Mouse (Mus musculus) midbrain, embryonic 10.5 days (tissue): Measurements from ENCODE around the gene Dstyk. TPM values are rescaled to one million over a fixed set of nuclear protein-coding genes. Genes with fewer than 3 reads are reported as not detected.

Experiments used
- DNase-seq: peaks from one replicate; pipeline ENCODE4 v3.0.0-alpha.2; 2017; ENCODE audit warnings: low spot score
- H3K27ac ChIP-seq: fragments of 300-500 bp; sonication (generic); replicated peaks from 2 replicates; pipeline ENCODE4 v1.5.1; 2016; ENCODE audit warnings: mild to moderate bottlenecking
- H3K27me3 ChIP-seq: fragments of 300-500 bp; sonication (generic); 2 replicates; pipeline ENCODE4 v1.6.1; 2016; ENCODE audit warnings: low read depth, mild to moderate bottlenecking; ENCODE audit not compliant: poor library complexity, severe bottlenecking
- H3K36me3 ChIP-seq: fragments of 300-500 bp; sonication (generic); 2 replicates; pipeline ENCODE4 v1.6.1; 2016; ENCODE audit warnings: mild to moderate bottlenecking, moderate library complexity
- H3K4me1 ChIP-seq: fragments of 300-500 bp; sonication (generic); 2 replicates; pipeline ENCODE4 v1.6.1; 2016
- H3K4me3 ChIP-seq: fragments of 300-500 bp; sonication (generic); 2 replicates; pipeline ENCODE4 v1.5.1; 2016; ENCODE audit warnings: mild to moderate bottlenecking, moderate library complexity
- H3K9me3 ChIP-seq: fragments of 300-500 bp; sonication (generic); replicated peaks from 2 replicates; pipeline ENCODE4 v1.6.1; 2016; ENCODE audit warnings: mild to moderate bottlenecking
- WGBS: fragments of 180-500 bp; shearing (Covaris S2); methylation state at CpG from one replicate; pipeline ENCODE4 v1.1.7; 2016; 5-methylcytosine and 5-hydroxymethylcytosine counted together
- polyA plus RNA-seq: library from polyadenylated mRNA; unstranded; fragments of >200 nt; fragmentation: Nextera tagmentation; extraction: Ambion mirVana; gene quantifications from 2 replicates; pipeline ENCODE4 v1.2.1, GENCODE M21; 2016

Gene Dstyk
- polyA plus RNA-seq, 1 experiment from 2014 or later = 11.8 TPM

DNA sequence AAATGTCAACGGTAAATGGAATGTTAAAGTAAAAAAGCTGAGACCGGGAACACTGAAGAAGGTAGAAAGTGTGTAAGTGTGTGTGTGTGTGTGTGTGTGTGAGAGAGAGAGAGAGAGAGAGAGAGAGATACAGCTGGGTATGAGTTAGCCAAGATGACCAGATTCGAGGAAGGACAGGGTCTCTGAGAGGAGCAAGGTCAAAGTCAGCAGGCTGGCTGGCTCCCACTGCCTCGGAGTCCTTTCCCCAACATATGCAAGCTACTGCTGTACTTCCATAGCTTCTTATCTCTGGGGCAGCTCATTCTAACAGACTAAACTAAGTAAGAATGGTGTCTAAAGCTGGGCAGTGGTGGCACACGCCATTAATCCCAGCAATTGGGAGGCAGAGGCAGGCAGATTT is 54.1 kb downstream of the Dstyk start:
- H3K4me3 ChIP-seq = no peak overlapping the region
- no peaks in the 10 kb centered on the region for H3K27me3 ChIP-seq
- no peak overlapping the region for H3K27ac ChIP-seq
- H3K36me3 ChIP-seq = peaks cover 6% of the 10 kb centered on the region
- H3K4me1 ChIP-seq = peaks cover 12% of the 10 kb centered on the region
- DNase-seq = no peak
- H3K9me3 ChIP-seq = no peaks in the 10 kb centered on the region
- 92% methylated on average over 5 of the region's 5 CpGs for WGBS

DNA sequence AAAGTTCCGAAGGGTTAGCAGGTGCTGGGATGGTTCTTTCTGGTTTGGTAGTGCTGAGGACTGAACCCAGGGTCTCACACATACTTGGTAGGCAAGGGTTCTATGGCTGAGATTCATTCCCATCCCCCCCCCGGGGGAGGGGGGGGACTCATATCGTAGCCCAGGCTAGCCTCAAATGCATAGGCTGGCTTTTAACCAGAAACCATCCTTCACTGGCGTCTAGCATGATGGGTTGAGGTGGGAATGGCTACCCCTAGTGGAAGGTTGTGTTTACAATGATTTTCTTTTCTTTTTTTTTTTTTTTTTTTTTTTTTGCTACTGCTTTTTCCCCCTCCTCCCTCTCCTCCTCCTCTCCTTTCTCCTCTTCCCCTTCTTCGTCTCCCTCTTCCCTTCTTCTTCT is 55.2 kb downstream of the Dstyk start:
- DNase-seq = no peak
- Histone ChIP-seq H3K27ac (no peak overlapping the region), H3K27me3 (no peaks in the 10 kb centered on the region), H3K4me3 (no peak overlapping the region), H3K9me3 (no peaks in the 10 kb centered on the region), H3K4me1 (peaks cover 14% of the 10 kb centered on the region), H3K36me3 (no peaks in the 10 kb centered on the region)
- 61% methylated on average over 5 of the region's 5 CpGs for WGBS

GRCm38 (mm10) chr1:132474496-132474895 is 57.1 kb downstream of the Dstyk start:
- no peak overlapping the region for H3K4me3 ChIP-seq
- no peaks in the 10 kb centered on the region for H3K27me3 ChIP-seq
- H3K36me3 ChIP-seq = no peaks in the 10 kb centered on the region
- 97% methylated on average over 1 of the region's 1 CpGs for WGBS
- DNase-seq = no peak
- H3K4me1 ChIP-seq = peaks cover 31% of the 10 kb centered on the region
- no peaks in the 10 kb centered on the region for H3K9me3 ChIP-seq
- no peak overlapping the region for H3K27ac ChIP-seq

DNA sequence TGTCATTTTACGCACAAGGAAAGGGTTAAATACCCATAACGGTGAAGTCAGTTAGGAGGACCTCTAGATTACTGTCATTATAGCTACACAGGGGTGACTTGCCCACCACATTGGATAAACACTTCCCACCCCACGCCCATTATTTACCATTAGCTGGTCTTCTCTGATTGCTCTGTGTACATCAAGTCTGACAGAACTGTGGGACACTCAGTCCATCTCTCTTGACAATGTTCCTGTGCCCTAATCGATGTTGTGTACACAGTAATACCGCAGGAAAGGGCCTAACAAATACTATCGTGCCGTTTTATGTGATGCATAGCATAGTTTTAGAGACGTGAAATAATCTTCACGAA is 59.2 kb downstream of the Dstyk start:
- DNase-seq = no peak
- peak overlapping the region; percentile 82 for H3K4me3 ChIP-seq
- H3K27ac ChIP-seq = peak overlapping the region; percentile 95

DNA sequence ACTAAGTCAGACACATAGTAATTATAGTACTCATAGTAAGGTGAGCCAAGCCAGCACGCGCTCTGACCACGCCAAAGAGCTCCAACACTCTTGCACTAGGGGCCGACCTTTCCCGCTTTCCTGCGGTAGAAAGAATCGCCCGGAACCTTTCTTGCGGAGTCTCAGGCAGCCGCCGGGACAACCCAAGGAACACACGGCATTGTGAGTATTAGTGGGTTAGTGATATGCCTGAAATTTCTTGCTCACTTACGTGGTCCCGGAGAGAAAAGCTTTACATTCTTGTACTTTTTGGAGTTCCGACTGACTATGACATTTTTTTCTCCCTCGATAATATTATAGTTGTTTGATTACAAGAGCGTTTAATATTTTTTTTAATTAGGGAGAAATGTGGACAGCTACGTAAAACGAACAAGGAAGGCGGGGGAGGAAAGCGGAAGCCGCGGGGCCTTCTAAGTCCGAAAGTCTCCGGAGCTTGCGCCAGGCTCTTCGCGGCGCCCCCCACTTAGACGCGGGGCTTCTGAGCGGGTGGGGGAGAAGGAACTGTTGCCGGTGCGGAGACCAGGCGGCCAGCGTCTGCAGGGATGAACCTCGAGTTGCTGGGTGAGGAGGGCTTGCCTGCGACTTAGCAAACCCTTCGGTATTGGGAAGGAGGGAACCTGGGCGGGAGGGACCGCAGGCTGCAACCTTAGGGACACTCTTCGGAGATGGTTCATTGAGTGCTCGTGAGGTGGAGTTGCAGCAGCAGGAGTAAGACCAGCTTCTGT is 59.8 kb downstream of the Dstyk start, which contains the start of gene Rbbp5:
Gene Rbbp5 (plus strand): TSS at position 438 of the 764 bp plus-strand sequence.
- Histone ChIP-seq H3K4me1 (peaks cover 31% of the 10 kb centered on the region), H3K27me3 (no peaks in the 10 kb centered on the region), H3K27ac (peak within 1 kb of the TSS; percentile 95), H3K9me3 (no peaks in the 10 kb centered on the region), H3K36me3 (no peaks in the 10 kb centered on the region), H3K4me3 (peak within 1 kb of the TSS; percentile 82)
- under 1% methylated on average over 43 of the region's 43 CpGs for WGBS
- DNase-seq = peak; percentile 87

More for the DNA sequence above, 59.2 kb downstream of the Dstyk start:
- no peaks in the 10 kb centered on the region for H3K27me3 ChIP-seq
- 4% methylated on average over 9 of the region's 9 CpGs for WGBS
- peaks cover 31% of the 10 kb centered on the region for H3K4me1 ChIP-seq
- H3K9me3 ChIP-seq = no peaks in the 10 kb centered on the region
- H3K36me3 ChIP-seq = no peaks in the 10 kb centered on the region

DNA sequence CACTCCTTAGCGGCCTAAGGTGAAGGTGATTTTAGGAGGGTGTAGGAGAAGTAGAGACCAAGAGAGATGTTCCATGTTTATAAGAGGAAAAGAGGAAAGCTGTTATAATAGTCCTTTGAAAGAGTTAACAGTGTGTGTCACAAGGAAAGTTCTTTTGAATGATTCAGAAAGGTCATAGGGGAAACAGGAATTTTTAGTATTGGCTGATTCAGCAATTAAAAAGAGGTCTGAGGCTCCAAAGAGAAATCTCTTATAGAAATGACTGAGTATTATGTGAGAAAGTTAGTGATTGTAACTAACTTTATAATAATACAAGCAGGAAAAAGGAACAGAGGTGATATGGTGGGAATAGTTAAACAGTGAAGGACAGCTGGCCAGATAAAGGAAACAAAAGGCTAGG is 62.1 kb downstream of the Dstyk start:
- Histone ChIP-seq H3K4me3 (no peak overlapping the region), H3K4me1 (peaks cover 31% of the 10 kb centered on the region), H3K36me3 (peaks cover 8% of the 10 kb centered on the region), H3K27me3 (no peaks in the 10 kb centered on the region), H3K27ac (no peak overlapping the region), H3K9me3 (no peaks in the 10 kb centered on the region)
- no peak for DNase-seq
- 89% methylated on average over 1 of the region's 1 CpGs for WGBS

DNA sequence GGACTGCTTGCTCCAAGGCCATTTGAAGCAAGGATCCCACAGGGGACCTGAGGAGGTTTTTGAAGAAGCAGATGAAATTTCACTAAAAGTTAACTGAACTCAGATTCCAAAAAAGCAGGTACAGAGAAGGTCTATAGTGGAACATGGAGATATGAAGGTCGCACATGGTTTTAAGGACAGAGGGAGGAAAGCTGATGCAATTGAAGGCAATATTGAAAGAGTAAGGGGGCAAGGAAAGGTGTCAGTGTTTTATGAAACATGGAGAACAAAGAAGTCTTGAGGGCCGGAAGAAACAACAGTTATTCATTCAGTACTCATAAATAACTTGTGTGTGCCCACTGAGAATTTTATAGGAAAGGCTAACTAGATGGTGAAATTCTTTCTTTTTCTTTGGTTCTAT is 64.3 kb downstream of the Dstyk start:
- no peak overlapping the region for H3K27ac ChIP-seq
- 94% methylated on average over 2 of the region's 2 CpGs for WGBS

GRCm38 (mm10) chr1:132483234-132483633 is 65.9 kb downstream of the Dstyk start:
- Histone ChIP-seq H3K27ac (no peak overlapping the region), H3K36me3 (peaks cover 44% of the 10 kb centered on the region), H3K9me3 (no peaks in the 10 kb centered on the region), H3K4me3 (no peak overlapping the region), H3K4me1 (peaks cover 10% of the 10 kb centered on the region), H3K27me3 (no peaks in the 10 kb centered on the region)
- no peak for DNase-seq
- WGBS = 93% methylated on average over 3 of the region's 3 CpGs

More for the DNA sequence above, 64.3 kb downstream of the Dstyk start:
- Histone ChIP-seq H3K27me3 (no peaks in the 10 kb centered on the region), H3K9me3 (no peaks in the 10 kb centered on the region), H3K4me1 (peaks cover 18% of the 10 kb centered on the region), H3K36me3 (peaks cover 30% of the 10 kb centered on the region), H3K4me3 (no peak overlapping the region)
- no peak for DNase-seq

DNA sequence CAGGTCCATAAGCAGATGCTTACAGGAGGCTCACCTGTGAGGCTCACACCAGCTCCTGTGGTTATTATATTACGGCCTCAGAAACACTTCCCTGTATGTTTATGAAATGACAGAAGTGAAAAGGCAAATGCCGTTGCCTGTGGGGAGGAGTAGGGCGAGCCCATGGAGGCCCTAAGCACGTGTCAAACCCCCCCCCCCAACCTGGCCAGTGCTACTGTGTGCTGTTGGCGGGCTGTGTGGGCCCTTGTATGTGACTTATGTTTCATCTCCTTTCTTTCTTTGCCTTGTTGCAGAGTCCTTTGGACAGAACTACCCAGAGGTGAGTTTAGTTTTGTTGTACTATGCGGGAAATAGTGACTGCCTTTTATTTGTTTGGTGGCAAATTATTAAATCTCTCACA is 66.4 kb downstream of the Dstyk start:
- Histone ChIP-seq H3K4me1 (peaks cover 5% of the 10 kb centered on the region), H3K36me3 (peaks cover 50% of the 10 kb centered on the region), H3K27ac (no peak overlapping the region), H3K27me3 (no peaks in the 10 kb centered on the region), H3K4me3 (no peak overlapping the region), H3K9me3 (no peaks in the 10 kb centered on the region)
- WGBS = 91% methylated on average over 6 of the region's 6 CpGs
- DNase-seq = no peak

DNA sequence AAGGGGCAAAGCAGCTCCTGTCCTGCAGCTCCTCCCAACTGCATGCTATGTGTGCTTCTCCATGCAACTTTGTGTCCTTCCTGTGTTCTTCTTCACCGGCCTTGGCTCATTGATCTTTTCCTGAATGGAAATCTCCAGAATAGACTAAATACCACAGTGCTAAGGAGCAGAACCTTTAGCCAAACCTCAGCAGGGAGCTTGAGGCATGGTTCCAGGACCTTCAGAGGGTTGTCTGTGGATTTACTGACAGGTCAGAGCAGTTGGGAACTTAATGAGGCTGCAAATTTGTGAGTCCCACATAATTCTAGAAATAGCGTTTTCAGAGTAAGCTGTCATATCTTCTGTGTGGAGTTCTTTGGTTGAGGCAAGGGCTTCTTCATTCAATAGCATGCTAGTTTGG is 83.2 kb downstream of the Dstyk start:
- no peak overlapping the region for H3K27ac ChIP-seq
- H3K4me3 ChIP-seq = no peak overlapping the region
- H3K27me3 ChIP-seq = no peaks in the 10 kb centered on the region
- H3K36me3 ChIP-seq = peaks cover 97% of the 10 kb centered on the region
- H3K4me1 ChIP-seq = no peaks in the 10 kb centered on the region
- DNase-seq = no peak
- WGBS = 96% methylated on average over 2 of the region's 2 CpGs
- H3K9me3 ChIP-seq = no peaks in the 10 kb centered on the region

- DNase-seq = no peak
- H3K36me3 ChIP-seq = peaks cover 86% of the 10 kb centered on the region
- WGBS = 90% methylated on average over 5 of the region's 5 CpGs
Measured at GRCm38 (mm10) chr1:132505155-132505554, 87.8 kb downstream of the Dstyk start.

DNA sequence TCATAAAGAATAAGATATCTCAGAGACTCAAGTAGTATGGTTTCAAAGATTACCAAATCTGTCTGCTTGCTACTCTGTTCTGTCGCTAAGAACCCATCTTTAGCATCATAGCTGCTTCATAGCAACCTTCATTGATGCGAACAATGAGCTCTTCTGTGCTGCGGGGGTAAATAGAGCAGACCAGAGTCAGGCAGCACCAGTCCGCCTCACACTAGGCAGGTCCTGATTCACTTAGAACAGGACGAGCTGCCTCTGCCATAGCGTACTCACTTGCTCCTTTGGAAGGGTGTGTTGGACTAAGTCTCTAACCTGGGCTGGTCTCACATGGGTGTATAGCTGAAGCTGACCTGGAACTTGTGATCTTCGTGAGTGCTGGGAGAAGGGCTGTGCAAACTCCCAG is 88.7 kb downstream of the Dstyk start, which contains the start of gene Tmem81:
Gene Tmem81 (plus strand): TSS at position 173 of the 400 bp plus-strand sequence.
- no peak within 1 kb of the TSS for H3K4me3 ChIP-seq
- DNase-seq = no peak
- 96% methylated on average over 7 of the region's 7 CpGs for WGBS
- H3K27ac ChIP-seq = no peak within 1 kb of the TSS
- peaks cover 77% of the 10 kb centered on the region for H3K36me3 ChIP-seq
- H3K9me3 ChIP-seq = no peaks in the 10 kb centered on the region
- H3K4me1 ChIP-seq = no peaks in the 10 kb centered on the region
- no peaks in the 10 kb centered on the region for H3K27me3 ChIP-seq

More at GRCm38 (mm10) chr1:132505155-132505554, 87.8 kb downstream of the Dstyk start:
- Histone ChIP-seq H3K4me1 (no peaks in the 10 kb centered on the region), H3K9me3 (no peaks in the 10 kb centered on the region), H3K27ac (no peak overlapping the region), H3K4me3 (no peak overlapping the region), H3K27me3 (no peaks in the 10 kb centered on the region)

DNA sequence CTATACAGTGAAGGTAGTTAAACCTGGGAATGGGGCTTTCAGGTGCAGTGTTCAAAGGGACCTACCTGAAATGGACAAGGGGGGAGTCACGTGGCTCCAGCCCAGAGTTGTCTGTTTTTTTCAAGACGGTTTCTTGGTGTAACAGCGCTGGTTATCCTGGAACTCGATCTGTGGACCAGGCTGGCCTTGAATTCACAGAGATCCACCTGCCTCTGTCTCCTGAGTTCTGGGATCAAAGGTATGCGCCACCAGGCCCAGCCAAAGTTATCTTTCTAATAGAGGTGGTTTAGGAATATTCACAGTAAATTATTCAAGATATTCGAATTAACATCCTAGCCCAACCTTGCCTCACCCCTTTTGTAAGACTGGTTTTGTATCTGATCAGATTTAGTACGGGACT is 89.3 kb downstream of the Dstyk start:
- Histone ChIP-seq H3K36me3 (peaks cover 71% of the 10 kb centered on the region), H3K4me1 (peaks cover 3% of the 10 kb centered on the region; the same call in 1 of the 2 replicates), H3K27ac (no peak overlapping the region), H3K9me3 (no peaks in the 10 kb centered on the region), H3K27me3 (no peaks in the 10 kb centered on the region), H3K4me3 (no peak overlapping the region)
- no peak for DNase-seq
- 93% methylated on average over 7 of the region's 7 CpGs for WGBS
